Mouse (Mus musculus) kidney, postnatal 0 days (tissue): ENCODE data around the gene Dvl1. TPM values are rescaled to one million over a fixed set of nuclear protein-coding genes. Genes with fewer than 3 reads are reported as not detected.
A peak's percentile ranks its signal among the peaks of the same experiment; 100 is the strongest.

Source experiments
- ATAC-seq: fragments of 200-750 bp; cut with Nextera tagmentation; replicated peaks from 2 replicates; pipeline ENCODE4 v1.8.0; 2017; ENCODE audit warnings: low read depth, moderate number of reproducible peaks, moderate TSS enrichment, moderate library complexity; ENCODE audit not compliant: low FRiP score
- DNase-seq: peaks from one replicate; pipeline ENCODE4 v3.0.0-alpha.2; 2016; ENCODE audit warnings: low spot score
- H3K27ac ChIP-seq: fragments of 300-500 bp; sonication (generic); 2 replicates; pipeline ENCODE4 v1.5.1; 2014; ENCODE audit warnings: mild to moderate bottlenecking
- H3K27me3 ChIP-seq: fragments of 300-500 bp; sonication (generic); 2 replicates; pipeline ENCODE4 v1.6.1; 2014; ENCODE audit warnings: low read length, mixed read lengths; ENCODE audit not compliant: insufficient read depth
- H3K36me3 ChIP-seq: fragments of 300-500 bp; sonication (generic); 2 replicates; pipeline ENCODE4 v1.6.1; 2014; ENCODE audit warnings: low read length, mixed read lengths; ENCODE audit not compliant: insufficient read depth
- H3K4me1 ChIP-seq: fragments of 300-500 bp; sonication (generic); replicated peaks from 2 replicates; pipeline ENCODE4 v1.6.1; 2014; ENCODE audit warnings: antibody characterized with exemption, low read length, mixed read lengths; ENCODE audit not compliant: insufficient read depth
- H3K4me2 ChIP-seq: fragments of 300-500 bp; sonication (generic); 2 replicates; pipeline ENCODE4 v1.6.1; 2014; ENCODE audit warnings: mild to moderate bottlenecking, low read length, moderate library complexity, mixed read lengths
- H3K4me3 ChIP-seq: fragments of 300-500 bp; sonication (generic); replicated peaks from 2 replicates; pipeline ENCODE4 v1.5.1; 2014; ENCODE audit warnings: low read depth, low read length
- H3K9ac ChIP-seq: fragments of 300-500 bp; sonication (generic); 2 replicates; pipeline ENCODE4 v1.6.1; 2014; ENCODE audit warnings: low read depth, low read length
- H3K9me3 ChIP-seq: fragments of 300-500 bp; sonication (generic); replicated peaks from 2 replicates; pipeline ENCODE4 v1.6.1; 2016; ENCODE audit warnings: low read length, inconsistent platforms, mixed read lengths
- CTCF ChIP-seq: IDR thresholded peaks from 2 replicates; pipeline ENCODE4 v1.5.1; 2016; ENCODE audit warnings: antibody characterized with exemption, low read depth, mild to moderate bottlenecking, moderate library complexity
- WGBS: fragments of 180-500 bp; shearing (Covaris S2); extraction: QIAGEN DNeasy Blood & Tissue Kit; methylation state at CpG from one replicate; pipeline ENCODE4 v1.1.7; 2014; 5-methylcytosine and 5-hydroxymethylcytosine counted together
- polyA plus RNA-seq: library from polyadenylated mRNA; unstranded; fragments of >200 nt; fragmentation: Nextera tagmentation; extraction: Ambion mirVana; gene quantifications from 2 replicates; pipeline ENCODE4 v1.2.1, GENCODE M21; 2015

Dvl1 gene
- polyA plus RNA-seq, 1 experiment from 2014 or later, result 16.6 TPM

DNA sequence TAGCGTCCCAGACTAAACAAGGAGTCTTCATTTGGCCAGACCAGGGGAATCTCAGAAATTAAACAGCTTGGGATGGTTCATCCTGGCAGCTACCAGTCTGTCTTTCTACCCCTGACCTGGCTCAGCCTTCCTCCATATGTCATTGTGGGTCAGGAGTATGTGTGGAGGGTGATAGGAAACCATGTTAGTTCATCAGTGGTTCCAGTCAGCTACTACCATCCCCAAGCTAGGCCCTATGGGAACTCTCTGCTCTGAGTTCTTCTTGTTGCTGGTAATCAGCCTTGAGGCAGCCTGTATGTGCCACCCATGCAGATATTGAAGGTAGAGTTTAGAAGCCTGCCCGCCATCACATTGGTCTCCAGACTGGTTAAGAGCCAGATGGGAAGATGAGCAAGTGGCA, 51.1 kb downstream of the Dvl1 start:
- no peak overlapping the region for H3K27ac ChIP-seq
- H3K9me3 ChIP-seq, result no peaks in the 10 kb centered on the region
- no peak for DNase-seq
- H3K9ac ChIP-seq, result no peak overlapping the region
- 97% methylated on average over 2 of the region's 2 CpGs for WGBS
- no peak for TF ChIP-seq CTCF
- no peak overlapping the region for H3K4me2 ChIP-seq
- no peaks in the 10 kb centered on the region for H3K27me3 ChIP-seq
- H3K4me1 ChIP-seq, result peaks cover 5% of the 10 kb centered on the region; the same call in 1 of the 2 replicates
- no peak for ATAC-seq
- no peak overlapping the region for H3K4me3 ChIP-seq
- peaks cover 33% of the 10 kb centered on the region for H3K36me3 ChIP-seq

DNA sequence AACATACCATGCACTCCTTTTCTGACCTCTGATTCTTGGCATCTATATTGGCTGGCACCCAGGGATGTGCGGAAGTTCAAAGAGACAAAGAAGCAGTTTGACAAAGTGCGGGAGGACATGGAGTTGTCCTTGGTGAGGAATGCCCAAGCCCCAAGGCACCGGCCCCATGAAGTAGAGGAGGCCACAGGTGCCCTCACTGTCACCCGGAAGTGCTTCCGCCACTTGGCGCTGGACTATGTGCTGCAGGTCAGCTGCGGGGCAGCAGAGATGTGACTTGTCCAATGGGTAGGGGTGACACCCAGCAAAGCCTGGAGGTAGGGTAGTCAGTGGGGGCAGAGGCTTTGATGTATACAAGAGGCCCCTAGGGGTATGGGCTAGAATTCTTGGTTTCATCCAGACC, 52.2 kb downstream of the Dvl1 start:
- H3K4me2 ChIP-seq, result no peak overlapping the region
- no peak overlapping the region for H3K4me3 ChIP-seq
- DNase-seq, result no peak
- no peak overlapping the region for H3K9ac ChIP-seq
- 93% methylated on average over 7 of the region's 7 CpGs for WGBS
- no peak overlapping the region for H3K27ac ChIP-seq
- no peak for ATAC-seq
- peaks cover under 1% of the 10 kb centered on the region; the same call in 1 of the 2 replicates for H3K4me1 ChIP-seq
- H3K9me3 ChIP-seq, result no peaks in the 10 kb centered on the region
- TF ChIP-seq CTCF, result no peak
- no peaks in the 10 kb centered on the region for H3K27me3 ChIP-seq
- H3K36me3 ChIP-seq, result peaks cover 39% of the 10 kb centered on the region

DNA sequence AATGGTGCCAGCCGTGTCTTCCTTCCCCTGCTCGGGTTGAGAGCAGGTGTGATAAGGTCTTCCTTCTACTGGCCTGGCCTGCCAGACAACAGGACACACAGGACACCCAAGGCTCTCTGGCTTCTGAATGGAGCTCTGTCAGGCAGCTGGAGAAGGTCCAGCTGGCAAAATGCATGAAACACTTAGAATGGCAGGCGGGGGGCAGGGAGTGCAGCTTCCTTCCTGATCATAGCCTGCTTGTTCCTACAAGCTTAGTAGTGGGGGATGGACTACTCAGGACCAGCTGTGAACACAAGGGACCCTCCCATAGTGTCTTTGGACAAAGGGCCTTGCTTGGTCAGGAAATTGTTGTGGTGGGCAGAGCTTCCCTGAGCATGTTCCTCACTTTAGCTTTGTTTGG, 54.0 kb downstream of the Dvl1 start:
- Histone ChIP-seq H3K9ac (no peak overlapping the region), H3K36me3 (peaks cover 50% of the 10 kb centered on the region), H3K4me1 (no peaks in the 10 kb centered on the region), H3K27ac (no peak overlapping the region), H3K9me3 (no peaks in the 10 kb centered on the region), H3K27me3 (no peaks in the 10 kb centered on the region), H3K4me3 (no peak overlapping the region), H3K4me2 (no peak overlapping the region)
- peak; percentile 25 for DNase-seq
- no peak for TF ChIP-seq CTCF
- ATAC-seq, result no peak
- WGBS, result 63% methylated on average over 3 of the region's 3 CpGs

DNA sequence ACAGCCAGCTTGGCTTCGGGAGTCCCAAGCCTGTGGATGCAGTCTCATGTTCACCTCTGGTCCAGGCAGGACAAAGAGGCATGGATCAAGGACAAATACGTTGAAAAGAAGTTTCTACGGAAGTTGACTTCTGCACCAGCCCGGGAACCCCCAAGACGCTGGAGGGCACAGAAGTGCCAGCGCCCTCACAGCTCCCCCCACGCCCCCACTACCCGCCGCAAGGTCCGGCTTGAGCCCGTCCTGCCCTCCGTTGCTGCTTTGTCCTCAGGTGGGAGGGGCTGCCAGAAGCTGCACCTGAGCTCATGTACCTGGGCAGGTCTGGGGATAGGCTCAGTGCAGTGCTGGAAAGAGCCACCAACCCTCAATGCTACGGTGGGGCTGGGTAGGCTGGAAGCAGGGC, 56.0 kb downstream of the Dvl1 start:
- Histone ChIP-seq H3K9me3 (no peaks in the 10 kb centered on the region), H3K9ac (no peak overlapping the region), H3K27ac (no peak overlapping the region), H3K27me3 (no peaks in the 10 kb centered on the region), H3K4me3 (no peak overlapping the region), H3K4me2 (no peak overlapping the region), H3K4me1 (no peaks in the 10 kb centered on the region), H3K36me3 (peaks cover 51% of the 10 kb centered on the region)
- WGBS, result 96% methylated on average over 13 of the region's 13 CpGs
- TF ChIP-seq CTCF, result no peak
- no peak for ATAC-seq
- no peak for DNase-seq

DNA sequence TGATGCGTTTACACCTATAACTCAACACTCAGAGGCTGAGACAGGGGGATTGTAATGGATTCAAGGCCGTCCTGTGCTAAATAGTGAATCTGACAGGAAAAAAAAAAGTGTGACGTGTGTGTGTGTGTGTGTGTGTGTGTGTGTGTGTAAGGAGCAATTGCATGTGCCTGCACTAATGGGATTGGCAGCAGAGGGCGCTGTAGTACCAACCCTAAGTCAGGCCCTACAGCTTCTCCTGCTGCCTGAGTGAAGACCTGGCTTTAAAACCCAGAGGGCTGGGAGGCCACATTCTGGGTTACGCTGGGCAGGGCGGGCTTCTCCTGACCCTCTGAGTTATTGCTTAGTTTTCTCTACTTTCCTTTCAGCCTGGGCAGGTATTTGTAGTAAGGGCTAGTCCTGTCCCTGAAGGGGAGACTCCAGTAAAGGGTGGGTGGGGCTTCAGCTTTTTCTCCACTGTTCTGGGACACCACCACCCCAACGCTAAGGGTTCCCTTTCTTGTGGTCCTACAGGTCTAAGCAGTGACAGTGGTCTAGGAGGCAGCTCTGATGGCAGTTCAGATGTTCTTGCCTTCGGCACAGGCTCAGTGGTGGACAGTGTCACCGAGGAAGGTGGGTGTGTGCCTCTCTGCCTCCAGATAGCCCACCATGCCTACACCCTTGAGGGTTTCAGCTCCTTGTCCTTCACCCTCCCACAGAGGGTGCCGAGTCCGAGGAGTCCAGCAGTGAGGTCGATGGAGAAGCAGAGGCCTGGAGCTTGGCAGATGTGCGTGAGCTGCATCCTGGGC, 57.3 kb downstream of the Dvl1 start:
- Histone ChIP-seq H3K27ac (no peak overlapping the region), H3K4me2 (no peak overlapping the region), H3K9ac (no peak overlapping the region), H3K4me1 (no peaks in the 10 kb centered on the region), H3K27me3 (no peaks in the 10 kb centered on the region), H3K9me3 (no peaks in the 10 kb centered on the region), H3K36me3 (peaks cover 51% of the 10 kb centered on the region), H3K4me3 (no peak overlapping the region)
- peak; percentile 35; the same call in 1 of the 2 replicates for TF ChIP-seq CTCF
- 89% methylated on average over 13 of the region's 13 CpGs for WGBS
- ATAC-seq (no peak), DNase-seq (no peak)

DNA sequence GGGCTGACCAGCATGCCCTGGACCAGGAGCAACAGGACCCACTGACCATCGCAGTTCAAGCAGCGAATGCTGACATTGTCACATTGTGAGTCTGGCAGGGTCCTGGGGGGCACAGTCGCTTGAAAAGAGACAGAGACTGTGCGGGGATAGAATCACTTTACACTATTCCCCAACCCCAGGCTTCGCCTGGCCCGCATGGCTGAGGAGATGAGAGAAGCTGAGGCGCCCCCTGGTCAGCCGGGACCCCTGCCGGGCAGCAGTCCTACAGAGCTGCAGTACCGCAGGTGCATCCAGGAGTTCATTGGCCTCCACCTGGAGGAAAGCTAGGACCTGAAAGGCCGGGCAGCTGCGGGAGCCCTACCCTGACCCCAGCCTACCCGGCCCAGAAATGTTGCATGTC, 58.4 kb downstream of the Dvl1 start:
- WGBS, result 90% methylated on average over 13 of the region's 13 CpGs
- Histone ChIP-seq H3K4me3 (no peak overlapping the region), H3K9ac (no peak overlapping the region), H3K36me3 (peaks cover 41% of the 10 kb centered on the region), H3K9me3 (no peaks in the 10 kb centered on the region), H3K27me3 (no peaks in the 10 kb centered on the region), H3K4me2 (no peak overlapping the region), H3K27ac (no peak overlapping the region), H3K4me1 (no peaks in the 10 kb centered on the region)
- TF ChIP-seq CTCF, result no peak
- ATAC-seq, result no peak
- no peak for DNase-seq
